Mouse (Mus musculus) kidney, embryonic 15.5 days (tissue): ENCODE measurements around the gene Krtap4-6. TPM values are rescaled to one million over a fixed set of nuclear protein-coding genes. Genes with fewer than 3 reads are reported as not detected.
"Not testable (repeated sequence)": the region's sequence is repeated elsewhere in the genome, so short reads cannot be mapped to it uniquely, and the experiment has no call there.

Experiments
- ATAC-seq: fragments of 200-750 bp; cut with Nextera tagmentation; replicated peaks from 2 replicates; pipeline ENCODE4 v1.8.0; 2017; ENCODE audit warnings: moderate TSS enrichment; ENCODE audit not compliant: low FRiP score
- H3K27ac ChIP-seq: fragments of 300-500 bp; sonication (generic); 2 replicates; pipeline ENCODE4 v1.5.1; 2015; ENCODE audit warnings: mild to moderate bottlenecking, inconsistent platforms
- H3K27me3 ChIP-seq: fragments of 300-500 bp; sonication (generic); 2 replicates; pipeline ENCODE4 v1.6.1; 2015; ENCODE audit warnings: inconsistent platforms
- H3K36me3 ChIP-seq: fragments of 300-500 bp; sonication (generic); 2 replicates; pipeline ENCODE4 v1.6.1; 2015; ENCODE audit warnings: inconsistent platforms
- H3K4me1 ChIP-seq: fragments of 300-500 bp; sonication (generic); 2 replicates; pipeline ENCODE4 v1.6.1; 2015; ENCODE audit warnings: inconsistent platforms
- H3K4me2 ChIP-seq: fragments of 300-500 bp; sonication (generic); 2 replicates; pipeline ENCODE4 v1.6.1; 2015; ENCODE audit warnings: moderate library complexity, mild to moderate bottlenecking, inconsistent platforms
- H3K4me3 ChIP-seq: fragments of 300-500 bp; sonication (generic); replicated peaks from 2 replicates; pipeline ENCODE4 v1.5.1; 2015; ENCODE audit warnings: mild to moderate bottlenecking, inconsistent platforms
- H3K9ac ChIP-seq: fragments of 300-500 bp; sonication (generic); 2 replicates; pipeline ENCODE4 v1.6.1; 2015; ENCODE audit warnings: mild to moderate bottlenecking, inconsistent platforms
- H3K9me3 ChIP-seq: fragments of 300-500 bp; sonication (generic); replicated peaks from 2 replicates; pipeline ENCODE4 v1.6.1; 2016; ENCODE audit warnings: inconsistent platforms
- WGBS: fragments of 180-500 bp; shearing (Covaris S2); methylation state at CpG from one replicate; pipeline ENCODE4 v1.1.7; 2015; ENCODE audit warnings: mixed read lengths; 5-methylcytosine and 5-hydroxymethylcytosine counted together
- polyA plus RNA-seq: library from polyadenylated mRNA; unstranded; fragments of >200 nt; fragmentation: Nextera tagmentation; extraction: Ambion mirVana; gene quantifications from 2 replicates; pipeline ENCODE4 v1.2.1, GENCODE M21; 2015

Gene Krtap4-6
- polyA plus RNA-seq, result not detected in 2 replicates

DNA sequence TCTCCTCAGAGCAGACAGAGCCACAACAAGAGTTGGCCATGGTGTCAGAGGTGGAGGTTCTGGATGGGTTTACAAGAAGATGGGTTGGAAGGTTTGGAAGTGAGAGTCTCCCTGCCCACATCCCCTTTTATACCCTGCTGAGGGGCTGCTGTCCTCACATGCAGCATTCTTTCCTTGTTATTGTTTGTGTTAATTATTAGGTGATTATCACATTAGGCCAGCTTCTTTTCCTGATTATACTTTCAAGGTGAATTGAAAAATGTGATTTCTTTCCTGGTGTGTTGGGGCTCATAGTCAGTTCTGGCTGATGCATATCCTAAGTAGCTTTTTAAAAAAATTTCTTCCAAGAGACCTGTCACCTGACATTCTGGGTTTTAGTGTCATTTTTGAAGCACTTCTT lies at the start of gene Krtap4-6:
Krtap4-6 (minus strand) TSS at position 101 of the 400 bp plus-strand sequence.
- no peak within 1 kb of the TSS for H3K4me3 ChIP-seq
- ATAC-seq, result no peak

DNA sequence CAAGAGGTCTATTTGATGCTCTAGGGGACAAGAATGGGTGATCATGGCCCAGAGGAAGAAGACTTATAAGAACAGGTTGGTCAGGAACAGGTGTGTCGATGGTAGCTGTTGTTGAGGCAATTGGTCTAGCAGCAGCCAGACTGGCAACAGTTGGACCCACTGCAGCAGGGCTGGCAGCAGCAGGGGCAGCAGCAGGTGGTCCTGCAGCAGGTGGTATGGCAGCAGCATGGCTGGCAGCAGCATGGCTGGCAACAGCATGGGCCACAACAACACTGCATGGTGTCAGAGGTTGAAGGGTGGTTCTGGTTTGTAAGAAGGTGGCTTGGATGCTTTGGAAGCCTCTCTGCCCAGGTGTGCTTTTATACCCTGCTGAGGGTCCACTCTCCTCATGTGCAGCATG lies 24.7 kb upstream of the Krtap4-6 start, which contains the start of gene Gm14190:
Gm14190 (minus strand) TSS at position 278 of the 400 bp plus-strand sequence.
- H3K4me2 ChIP-seq, result no peak within 1 kb of the TSS
- H3K27ac ChIP-seq, result no peak within 1 kb of the TSS
- no peaks in the 10 kb centered on the region for H3K9me3 ChIP-seq
- no peaks in the 10 kb centered on the region for H3K4me1 ChIP-seq
- no peak for ATAC-seq
- WGBS, result 94% methylated on average over 1 of the region's 1 CpGs
- no peak within 1 kb of the TSS for H3K9ac ChIP-seq
- H3K4me3 ChIP-seq, result no peak within 1 kb of the TSS
- no peaks in the 10 kb centered on the region for H3K36me3 ChIP-seq
- no peaks in the 10 kb centered on the region for H3K27me3 ChIP-seq

More for the DNA sequence above, at the start of gene Krtap4-6:
- Histone ChIP-seq H3K4me2 (no peak within 1 kb of the TSS), H3K9me3 (no peaks in the 10 kb centered on the region), H3K9ac (no peak within 1 kb of the TSS), H3K36me3 (no peaks in the 10 kb centered on the region), H3K27me3 (no peaks in the 10 kb centered on the region), H3K27ac (no peak within 1 kb of the TSS), H3K4me1 (no peaks in the 10 kb centered on the region)

DNA sequence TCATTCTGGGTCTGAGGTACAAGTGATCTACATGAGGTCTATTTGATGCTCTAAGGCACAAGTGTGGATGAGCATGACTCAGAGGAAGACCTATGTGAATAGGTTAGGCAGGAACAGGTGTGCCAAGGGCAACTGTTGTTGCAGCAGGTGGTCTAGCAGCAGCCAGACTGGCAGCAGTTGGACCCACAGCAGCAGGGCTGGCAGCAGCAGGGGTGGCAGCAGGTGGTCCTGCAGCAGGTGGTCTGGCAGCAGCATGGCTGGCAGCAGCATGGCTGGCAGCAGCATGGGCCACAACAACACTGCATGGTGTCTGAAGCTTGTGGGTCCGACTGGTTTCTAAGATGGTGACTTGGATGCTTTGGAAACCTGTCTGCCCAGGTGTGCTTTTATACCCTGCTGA lies 19.5 kb upstream of the Krtap4-6 start:
- not testable (repeated sequence) for H3K36me3 ChIP-seq, H3K9ac ChIP-seq, H3K9me3 ChIP-seq, H3K4me3 ChIP-seq, H3K27ac ChIP-seq, H3K4me2 ChIP-seq, ATAC-seq, H3K4me1 ChIP-seq, H3K27me3 ChIP-seq
- 84% methylated on average over 1 of the region's 1 CpGs for WGBS

DNA sequence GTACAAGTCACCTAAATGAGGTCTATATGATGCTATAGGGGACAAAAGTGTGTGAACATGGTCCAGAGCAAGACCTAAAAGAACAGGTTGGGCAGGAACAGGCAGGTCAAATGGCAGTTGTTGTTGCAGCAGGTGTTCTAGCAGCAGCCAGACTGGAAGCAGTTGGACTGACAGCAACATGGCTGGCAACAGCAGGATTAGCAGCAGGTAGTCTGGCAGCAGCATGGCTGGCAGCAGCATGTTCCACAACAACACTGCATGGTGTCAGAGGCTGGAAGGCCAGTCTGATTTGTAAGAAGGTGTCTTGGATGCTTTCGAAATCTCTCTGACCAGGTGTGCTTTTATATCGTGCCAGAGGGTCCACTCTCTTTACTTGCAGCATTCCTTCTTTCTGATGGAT lies 17.7 kb upstream of the Krtap4-6 start:
- Histone ChIP-seq H3K27ac (no peak overlapping the region), H3K9ac (no peak overlapping the region)
- WGBS, result 85% methylated on average over 2 of the region's 2 CpGs

DNA sequence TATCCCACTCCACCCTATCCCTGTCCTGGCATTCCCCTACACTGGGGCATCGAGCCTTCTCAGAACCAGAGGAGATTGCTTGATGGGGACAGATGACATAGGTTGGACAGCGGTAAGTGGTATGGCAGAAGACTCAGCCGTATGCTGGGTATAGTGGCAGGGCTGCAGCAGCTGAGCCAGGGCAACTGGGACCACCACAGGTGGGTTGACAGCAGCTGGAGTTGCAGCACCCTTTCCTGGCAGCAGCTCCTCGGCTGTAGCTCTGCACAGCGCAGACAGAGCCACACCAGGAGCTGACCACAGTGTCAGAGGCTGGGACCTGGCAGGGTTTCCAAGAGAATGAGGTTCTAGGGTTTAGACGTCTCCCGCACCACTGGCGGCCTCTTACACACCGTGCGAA lies 3.0 kb downstream of the Krtap4-6 start:
- no peaks in the 10 kb centered on the region for H3K9me3 ChIP-seq
- H3K4me2 ChIP-seq, result no peak overlapping the region
- H3K36me3 ChIP-seq, result no peaks in the 10 kb centered on the region
- 86% methylated on average over 10 of the region's 10 CpGs for WGBS
- H3K9ac ChIP-seq, result no peak overlapping the region
- ATAC-seq, result no peak
- no peak overlapping the region for H3K27ac ChIP-seq
- no peak overlapping the region for H3K4me3 ChIP-seq
- H3K4me1 ChIP-seq, result no peaks in the 10 kb centered on the region
- H3K27me3 ChIP-seq, result no peaks in the 10 kb centered on the region

More for the DNA sequence above, 17.7 kb upstream of the Krtap4-6 start:
- Histone ChIP-seq H3K9me3 (no peaks in the 10 kb centered on the region), H3K27me3 (no peaks in the 10 kb centered on the region), H3K4me2 (no peak overlapping the region), H3K36me3 (no peaks in the 10 kb centered on the region), H3K4me3 (no peak overlapping the region), H3K4me1 (no peaks in the 10 kb centered on the region)
- no peak for ATAC-seq

DNA sequence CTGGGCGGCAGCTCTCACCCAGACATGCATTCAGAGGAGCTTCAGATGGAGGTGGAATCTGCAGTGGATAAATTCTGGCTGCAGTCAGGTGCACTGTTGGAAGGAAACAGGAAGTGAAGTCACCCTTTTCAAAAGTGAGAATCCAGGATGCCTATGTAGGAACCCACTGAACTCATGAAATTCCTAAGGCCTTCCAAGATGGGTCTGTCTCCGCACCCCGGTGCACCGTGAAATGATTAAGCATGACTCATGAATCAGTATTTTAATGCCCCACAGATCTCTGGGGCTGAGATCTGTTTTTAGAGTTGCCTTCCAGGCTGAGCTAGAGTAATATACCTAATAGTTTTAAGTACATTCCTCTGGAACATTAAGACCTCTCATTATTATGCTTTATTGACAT lies 6.5 kb downstream of the Krtap4-6 start:
- no peaks in the 10 kb centered on the region for H3K4me1 ChIP-seq
- H3K27me3 ChIP-seq, result no peaks in the 10 kb centered on the region
- H3K4me2 ChIP-seq, result no peak overlapping the region
- H3K9me3 ChIP-seq, result no peaks in the 10 kb centered on the region
- H3K9ac ChIP-seq, result no peak overlapping the region
- H3K36me3 ChIP-seq, result no peaks in the 10 kb centered on the region
- 81% methylated on average over 4 of the region's 4 CpGs for WGBS
- no peak for ATAC-seq
- no peak overlapping the region for H3K4me3 ChIP-seq
- H3K27ac ChIP-seq, result no peak overlapping the region

DNA sequence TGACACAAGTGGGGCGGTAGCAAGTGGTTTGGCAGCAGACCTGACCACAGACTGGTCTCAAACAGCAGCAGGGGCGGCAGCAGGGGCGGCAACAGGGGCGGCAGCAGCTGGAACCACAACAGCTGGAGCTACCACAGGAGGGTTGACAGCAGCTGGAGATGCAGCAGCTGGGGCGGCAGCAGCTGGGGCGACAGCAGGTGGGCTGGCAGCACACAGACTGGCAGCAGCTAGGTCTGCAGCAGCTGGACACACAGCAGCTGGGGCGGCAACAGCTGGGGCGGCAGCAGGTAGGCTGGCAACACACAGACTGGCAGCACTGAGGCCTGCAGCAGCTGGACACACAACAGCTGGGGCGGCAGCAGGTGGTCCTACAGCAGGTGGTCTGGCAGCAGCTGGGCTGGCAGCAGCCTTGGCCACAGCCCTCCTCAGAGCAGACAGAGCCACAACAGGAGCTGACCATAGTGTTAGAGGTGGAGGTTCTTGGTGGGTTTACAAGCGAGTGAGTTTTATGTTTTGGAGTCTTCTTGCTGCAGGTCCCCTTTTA lies 7.2 kb downstream of the Krtap4-6 start, which contains the start of gene Gm11563:
Gm11563 (minus strand) TSS at position 494 of the 544 bp plus-strand sequence.
- H3K9me3 ChIP-seq, H3K4me2 ChIP-seq, H3K9ac ChIP-seq, ATAC-seq, H3K4me1 ChIP-seq, H3K27ac ChIP-seq, H3K4me3 ChIP-seq, H3K36me3 ChIP-seq, H3K27me3 ChIP-seq: not testable (repeated sequence)
- WGBS, result 66% methylated on average over 10 of the region's 10 CpGs

DNA sequence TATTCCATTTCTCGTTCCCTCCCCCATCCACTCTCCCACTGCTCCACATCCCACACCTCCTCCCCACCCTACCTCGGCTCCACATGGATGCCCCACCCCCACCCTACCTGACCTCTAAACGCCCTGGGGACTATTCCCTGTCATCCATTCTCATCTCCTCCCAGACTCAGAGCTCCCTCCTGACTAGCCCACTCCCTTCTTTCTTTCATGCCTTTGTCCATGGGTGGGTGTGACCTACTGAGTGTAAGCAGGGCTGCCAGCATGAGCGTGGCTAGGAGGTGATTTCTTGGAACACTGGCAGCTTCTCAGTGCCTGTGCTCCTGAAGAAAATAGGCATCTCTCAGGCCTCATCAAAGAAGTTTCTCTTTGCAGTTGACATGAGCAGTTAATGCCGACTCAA lies 8.7 kb downstream of the Krtap4-6 start:
- Histone ChIP-seq H3K9ac (no peak overlapping the region), H3K4me3 (no peak overlapping the region), H3K4me1 (no peaks in the 10 kb centered on the region), H3K27ac (no peak overlapping the region), H3K4me2 (no peak overlapping the region), H3K27me3 (no peaks in the 10 kb centered on the region), H3K9me3 (no peaks in the 10 kb centered on the region), H3K36me3 (no peaks in the 10 kb centered on the region)
- WGBS, result 37% methylated on average over 5 of the region's 5 CpGs
- no peak for ATAC-seq

DNA sequence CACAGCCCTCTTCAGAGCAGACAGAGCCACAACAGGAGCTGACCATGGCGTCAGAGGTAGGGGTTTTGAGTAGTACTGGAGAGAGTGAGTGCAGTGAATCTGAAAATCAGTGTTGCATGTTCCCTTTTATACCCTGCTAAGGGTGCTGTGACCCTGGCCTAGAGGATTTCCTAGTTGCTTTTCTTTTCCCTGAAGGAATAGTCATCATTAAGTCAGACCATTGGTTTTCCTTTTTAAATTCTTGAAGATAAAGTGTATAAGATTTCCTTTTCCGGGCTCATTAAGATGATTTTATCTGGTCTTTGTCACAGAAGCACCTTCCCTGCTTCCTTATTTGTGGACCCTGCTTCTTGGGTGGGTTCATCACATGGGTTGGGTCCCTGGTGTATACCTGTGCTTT lies 15.6 kb downstream of the Krtap4-6 start, which contains the start of gene Gm11555:
Gm11555 (minus strand) TSS at position 101 of the 400 bp plus-strand sequence.
- no peaks in the 10 kb centered on the region for H3K9me3 ChIP-seq
- H3K4me3 ChIP-seq, result no peak within 1 kb of the TSS
- no peak for ATAC-seq
- WGBS, result 77% methylated on average over 2 of the region's 2 CpGs
- H3K9ac ChIP-seq, result no peak within 1 kb of the TSS
- H3K4me1 ChIP-seq, result no peaks in the 10 kb centered on the region
- H3K27ac ChIP-seq, result no peak within 1 kb of the TSS
- H3K4me2 ChIP-seq, result no peak within 1 kb of the TSS
- H3K36me3 ChIP-seq, result no peaks in the 10 kb centered on the region
- H3K27me3 ChIP-seq, result no peaks in the 10 kb centered on the region

DNA sequence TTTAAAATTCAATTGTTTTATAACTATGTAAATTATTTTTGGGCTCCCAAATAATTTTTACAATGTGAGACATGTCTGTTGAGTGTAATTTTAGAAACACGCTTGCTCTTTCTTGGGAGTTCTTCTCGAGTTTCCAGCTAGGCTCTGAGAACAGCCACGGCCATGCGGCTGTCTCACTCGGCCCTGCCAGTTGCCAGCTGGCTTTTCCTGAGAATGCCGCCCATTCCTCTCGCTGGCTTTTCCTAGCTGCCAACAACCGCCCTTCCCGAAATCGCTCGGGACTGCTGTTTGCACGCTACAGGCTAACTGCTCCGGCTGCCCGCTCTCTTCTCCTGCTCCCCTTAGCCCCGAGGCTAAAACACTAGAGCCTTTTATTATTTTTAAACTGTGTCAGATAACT lies 19.3 kb downstream of the Krtap4-6 start:
- H3K4me1 ChIP-seq, result no peaks in the 10 kb centered on the region
- no peaks in the 10 kb centered on the region for H3K9me3 ChIP-seq
- H3K36me3 ChIP-seq, result no peaks in the 10 kb centered on the region
- H3K9ac ChIP-seq, result no peak overlapping the region
- H3K4me2 ChIP-seq, result no peak overlapping the region
- H3K27ac ChIP-seq, result no peak overlapping the region
- H3K4me3 ChIP-seq, result no peak overlapping the region
- ATAC-seq, result no peak
- WGBS, result 76% methylated on average over 15 of the region's 15 CpGs
- no peaks in the 10 kb centered on the region for H3K27me3 ChIP-seq

DNA sequence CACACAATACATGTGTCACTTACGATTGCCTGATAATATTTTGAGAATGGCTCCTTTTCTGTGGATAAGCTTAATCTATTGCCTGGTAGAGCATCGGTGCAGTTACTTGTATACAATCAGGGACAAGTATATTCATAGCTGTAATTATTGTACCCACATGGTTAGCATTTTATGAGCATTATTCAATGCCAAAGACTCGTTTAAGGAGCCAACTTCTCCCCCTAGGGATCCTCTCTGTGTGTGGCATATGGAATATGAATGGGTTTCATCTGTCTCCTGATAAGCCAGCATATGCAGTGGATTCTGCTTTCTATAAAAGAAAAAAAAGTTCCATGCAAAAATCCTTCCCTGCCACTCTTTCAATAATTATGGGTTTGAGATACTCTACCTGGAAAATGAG lies 21.4 kb downstream of the Krtap4-6 start:
- H3K27ac ChIP-seq, result no peak overlapping the region
- no peaks in the 10 kb centered on the region for H3K9me3 ChIP-seq
- 70% methylated on average over 3 of the region's 3 CpGs for WGBS
- no peak overlapping the region for H3K4me3 ChIP-seq
- no peak overlapping the region for H3K9ac ChIP-seq
- H3K36me3 ChIP-seq, result no peaks in the 10 kb centered on the region
- no peak overlapping the region for H3K4me2 ChIP-seq
- ATAC-seq, result no peak
- no peaks in the 10 kb centered on the region for H3K4me1 ChIP-seq
- H3K27me3 ChIP-seq, result no peaks in the 10 kb centered on the region

DNA sequence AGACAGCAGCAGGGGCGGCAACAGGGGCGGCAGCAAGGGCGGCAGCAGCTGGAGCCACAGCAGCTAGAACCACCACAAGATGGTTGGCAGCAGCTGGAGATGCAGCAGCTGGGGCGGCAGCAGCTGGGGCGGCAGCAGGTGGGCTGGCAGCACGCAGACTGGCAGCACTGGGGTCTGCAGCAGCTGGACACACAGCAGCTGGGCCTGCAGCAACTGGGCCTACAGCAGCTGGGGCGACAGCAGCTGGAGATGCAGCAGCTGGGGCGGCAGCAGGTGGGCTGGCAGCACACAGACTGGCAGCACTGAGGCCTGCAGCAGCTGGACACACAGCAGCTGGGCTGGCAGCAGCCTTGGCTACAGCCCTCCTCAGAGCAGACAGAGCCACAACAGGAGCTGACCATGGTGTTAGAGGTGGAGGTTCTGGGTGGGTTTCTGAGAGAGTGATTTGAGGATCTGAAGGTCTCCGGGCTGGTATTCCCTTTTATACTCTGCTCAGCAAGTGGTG lies 22.1 kb downstream of the Krtap4-6 start, which contains the start of gene Krtap4-7:
Krtap4-7 (minus strand) TSS at position 455 of the 505 bp plus-strand sequence.
- not testable (repeated sequence) for H3K4me2 ChIP-seq, H3K27ac ChIP-seq, H3K4me1 ChIP-seq, H3K9ac ChIP-seq, ATAC-seq, H3K27me3 ChIP-seq, H3K4me3 ChIP-seq, H3K9me3 ChIP-seq, H3K36me3 ChIP-seq
- WGBS, result 74% methylated on average over 9 of the region's 9 CpGs

DNA sequence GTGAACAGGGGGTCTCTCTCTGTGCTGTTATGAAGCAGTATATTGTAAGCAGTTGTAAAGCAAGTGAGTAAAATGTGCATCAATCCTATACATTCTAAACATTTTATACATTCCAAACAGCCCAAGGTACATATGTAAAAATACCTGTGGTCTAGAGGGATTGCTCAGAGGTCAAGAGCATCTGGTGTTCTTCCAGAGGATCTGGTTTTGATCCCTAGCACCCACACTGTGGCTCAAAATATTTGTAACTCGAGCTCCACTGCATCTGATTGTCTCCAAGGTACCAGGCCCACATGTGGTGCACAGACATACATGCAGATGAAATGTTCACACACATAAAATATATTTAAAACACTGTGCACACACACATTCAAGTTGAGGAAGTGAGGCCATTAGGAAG lies 24.8 kb downstream of the Krtap4-6 start:
- Histone ChIP-seq H3K27me3 (no peaks in the 10 kb centered on the region), H3K4me3 (no peak overlapping the region), H3K9ac (no peak overlapping the region), H3K27ac (no peak overlapping the region), H3K4me1 (no peaks in the 10 kb centered on the region), H3K36me3 (no peaks in the 10 kb centered on the region), H3K4me2 (no peak overlapping the region), H3K9me3 (no peaks in the 10 kb centered on the region)
- no peak for ATAC-seq
- 36% methylated on average over 1 of the region's 1 CpGs for WGBS
